Mouse (Mus musculus) forebrain, embryonic 14.5 days (tissue): ENCODE measurements at regions not wholly inside any gene's neighbourhood (a gene's known extent, or its start where the extent isn't known, plus 50 kb on each side); places are given as distances from the start of the nearest gene placed in this dataset.
"Not testable (repeated sequence)": the region's sequence is repeated elsewhere in the genome, so short reads cannot be mapped to it uniquely, and the experiment has no call there.

Experiments used
- ATAC-seq: fragments of 200-750 bp; cut with Nextera tagmentation; 2 replicates; pipeline ENCODE4 v1.8.0; 2017; ENCODE audit warnings: mild to moderate bottlenecking, moderate library complexity
- DNase-seq: peaks from one replicate; pipeline ENCODE4 v3.0.0-alpha.2; 2015; ENCODE audit warnings: low spot score
- H3K27ac ChIP-seq: fragments of 300-500 bp; sonication (generic); 2 replicates; pipeline ENCODE4 v1.5.1; 2014; ENCODE audit warnings: low read depth, mild to moderate bottlenecking, control low read depth, low read length, moderate library complexity
- H3K27me3 ChIP-seq: fragments of 300-500 bp; sonication (generic); replicated peaks from 2 replicates; pipeline ENCODE4 v1.6.1; 2014; ENCODE audit warnings: low read length, control low read depth, mixed read lengths; ENCODE audit not compliant: control insufficient read depth, insufficient read depth
- H3K36me3 ChIP-seq: fragments of 300-500 bp; sonication (generic); 2 replicates; pipeline ENCODE4 v1.6.1; 2014; ENCODE audit warnings: low read length, control low read depth; ENCODE audit not compliant: control insufficient read depth, insufficient read depth
- H3K4me1 ChIP-seq: fragments of 300-500 bp; sonication (generic); 2 replicates; pipeline ENCODE4 v1.6.1; 2014; ENCODE audit warnings: antibody characterized with exemption, low read length, control low read depth; ENCODE audit not compliant: control insufficient read depth, insufficient read depth
- H3K4me2 ChIP-seq: fragments of 300-500 bp; sonication (generic); 2 replicates; pipeline ENCODE4 v1.6.1; 2014; ENCODE audit warnings: mild to moderate bottlenecking, control low read depth, low read length
- H3K4me3 ChIP-seq: fragments of 300-500 bp; sonication (generic); 2 replicates; pipeline ENCODE4 v1.5.1; 2014; ENCODE audit warnings: low read depth, low read length, control low read depth
- H3K9ac ChIP-seq: fragments of 300-500 bp; sonication (generic); 2 replicates; pipeline ENCODE4 v1.6.1; 2014; ENCODE audit warnings: mild to moderate bottlenecking, low read length, control low read depth, moderate library complexity
- H3K9me3 ChIP-seq: fragments of 300-500 bp; sonication (generic); replicated peaks from 2 replicates; pipeline ENCODE4 v1.6.1; 2016; ENCODE audit warnings: low read length, control low read depth, mixed read lengths; ENCODE audit not compliant: control insufficient read depth
- WGBS: fragments of 180-500 bp; shearing (Covaris S2); extraction: QIAGEN DNeasy Blood & Tissue Kit; methylation state at CpG from one replicate; pipeline ENCODE4 v1.1.7; 2014; 5-methylcytosine and 5-hydroxymethylcytosine counted together

DNA sequence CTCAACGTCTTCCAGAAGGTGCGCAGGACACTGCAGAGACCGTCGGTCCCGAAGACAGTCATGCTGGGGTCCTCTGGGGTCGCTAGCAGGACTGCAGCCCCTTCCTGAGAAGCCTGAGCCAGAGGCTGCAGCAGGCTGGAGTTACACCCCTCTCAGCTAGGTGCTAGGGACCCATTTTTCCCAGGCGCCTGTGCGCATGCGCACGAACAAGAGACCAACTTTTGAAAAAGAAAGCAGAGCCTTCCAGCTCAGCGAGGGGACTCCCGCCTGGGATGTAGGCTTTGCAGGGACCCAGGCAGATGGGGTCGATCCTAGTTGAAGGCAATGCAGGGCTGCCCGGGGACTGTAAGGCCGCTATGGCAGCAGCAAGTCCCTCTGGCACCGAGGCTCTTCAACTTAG lies 104.7 kb upstream of the Atg7 start:
- not testable (repeated sequence) for H3K9me3 ChIP-seq, H3K9ac ChIP-seq, H3K4me1 ChIP-seq, H3K27me3 ChIP-seq, H3K4me2 ChIP-seq, H3K36me3 ChIP-seq, H3K4me3 ChIP-seq, ATAC-seq, DNase-seq, H3K27ac ChIP-seq
- WGBS = 24% methylated on average over 6 of the region's 16 CpGs

DNA sequence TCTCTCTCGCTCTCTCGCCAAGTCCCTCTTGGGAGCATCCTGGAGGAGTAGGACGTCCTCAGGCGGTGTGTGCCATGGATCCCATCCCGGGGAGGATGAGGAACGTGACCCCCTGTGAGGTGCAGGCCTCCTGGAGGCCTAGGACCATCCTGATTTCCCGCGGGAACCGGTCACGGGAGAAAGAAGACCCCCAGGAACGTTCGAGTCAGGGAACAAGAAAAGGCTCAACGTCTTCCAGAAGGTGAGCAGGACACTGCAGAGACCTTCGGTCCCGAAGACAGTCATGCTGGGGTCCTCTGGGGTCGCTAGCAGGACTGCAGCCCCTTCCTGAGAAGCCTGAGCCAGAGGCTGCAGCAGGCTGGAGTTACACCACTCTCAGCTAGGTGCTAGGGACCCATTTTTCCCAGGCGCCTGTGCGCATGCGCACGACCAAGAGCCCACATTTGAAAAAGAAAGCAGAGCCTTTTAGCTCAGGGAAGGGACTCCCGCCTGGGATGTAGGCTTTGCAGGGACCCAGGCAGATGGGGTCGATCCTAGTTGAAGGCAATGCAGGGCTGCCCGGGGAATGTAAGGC lies 92.7 kb upstream of the Atg7 start:
- not testable (repeated sequence) for ATAC-seq, H3K9me3 ChIP-seq, H3K4me3 ChIP-seq, H3K36me3 ChIP-seq, H3K4me1 ChIP-seq, H3K27me3 ChIP-seq, H3K4me2 ChIP-seq, H3K27ac ChIP-seq, DNase-seq, H3K9ac ChIP-seq
- 38% methylated on average over 22 of the region's 23 CpGs for WGBS

GRCm38 (mm10) chr6:114553072-114553471 lies 89.8 kb upstream of the Atg7 start:
- not testable (repeated sequence) for H3K4me1 ChIP-seq, H3K27me3 ChIP-seq, H3K9me3 ChIP-seq, H3K27ac ChIP-seq, ATAC-seq, H3K9ac ChIP-seq, H3K4me2 ChIP-seq, DNase-seq, H3K36me3 ChIP-seq, H3K4me3 ChIP-seq
- WGBS = no CpG with 5 or more reads among the region's 12 CpGs

- ATAC-seq, H3K9me3 ChIP-seq, H3K9ac ChIP-seq, H3K27me3 ChIP-seq, H3K4me1 ChIP-seq, H3K4me3 ChIP-seq, H3K4me2 ChIP-seq, H3K27ac ChIP-seq, H3K36me3 ChIP-seq: not testable (repeated sequence)
- peak; percentile 64 for DNase-seq
- 3% methylated on average over 4 of the region's 15 CpGs for WGBS
These were observed 87.7 kb upstream of the Atg7 start for GRCm38 (mm10) chr6:114555186-114555585.

DNA sequence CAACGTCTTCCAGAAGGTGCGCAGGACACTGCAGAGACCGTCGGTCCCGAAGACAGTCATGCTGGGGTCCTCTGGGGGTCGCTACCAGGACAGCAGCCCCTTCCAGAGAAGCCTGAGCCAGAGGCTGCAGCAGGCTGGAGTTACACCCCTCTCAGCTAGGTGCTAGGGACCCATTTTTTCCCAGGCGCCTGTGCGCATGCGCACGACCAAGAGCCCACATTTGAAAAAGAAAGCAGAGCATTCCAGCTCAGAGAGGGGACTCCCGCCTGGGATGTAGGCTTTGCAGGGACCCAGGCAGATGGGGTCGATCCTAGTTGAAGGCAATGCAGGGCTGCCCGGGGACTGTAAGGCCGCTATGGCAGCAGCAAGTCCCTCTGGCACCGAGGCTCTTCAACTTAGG lies 65.6 kb upstream of the Atg7 start:
- H3K4me3 ChIP-seq, H3K4me2 ChIP-seq, H3K9ac ChIP-seq, H3K9me3 ChIP-seq, H3K27me3 ChIP-seq, ATAC-seq, H3K36me3 ChIP-seq, H3K27ac ChIP-seq, H3K4me1 ChIP-seq: not testable (repeated sequence)
- 4% methylated on average over 6 of the region's 15 CpGs for WGBS
- peak; percentile 80 for DNase-seq
